Mouse (Mus musculus) spleen, adult 2 months (tissue): ENCODE measurements around the gene Gm10134. TPM values are rescaled to one million over a fixed set of nuclear protein-coding genes. Genes with fewer than 3 reads are reported as not detected.

Experiments used
- DNase-seq, 2 experiments: peaks; one replicate each; pipeline versions ENCODE4 v3.0.0 to v3.0.0-alpha.2; 2012 to 2021; ENCODE audit warnings: low spot score in 2 of 2, low read depth in 1 of 2
- H3K27ac ChIP-seq: fragments of 200-500 bp; 2 replicates; pipeline ENCODE4 v1.5.1; 2012; ENCODE audit warnings: low read length, inconsistent platforms; ENCODE audit not compliant: insufficient read depth
- H3K27me3 ChIP-seq: fragments of 200-500 bp; 2 replicates; pipeline ENCODE4 v1.6.1; 2012; ENCODE audit warnings: mild to moderate bottlenecking, moderate library complexity, low read length, inconsistent platforms; ENCODE audit not compliant: control insufficient read depth, insufficient read depth
- H3K36me3 ChIP-seq: fragments of 200-500 bp; 2 replicates; pipeline ENCODE4 v1.6.1; 2012; ENCODE audit warnings: mild to moderate bottlenecking, low read length, inconsistent platforms; ENCODE audit not compliant: control insufficient read depth, insufficient read depth
- H3K4me1 ChIP-seq: fragments of 200-500 bp; 2 replicates; pipeline ENCODE4 v1.6.1; 2011; ENCODE audit warnings: inconsistent platforms; ENCODE audit not compliant: control insufficient read depth, insufficient read depth, insufficient read length
- H3K4me3 ChIP-seq: fragments of 200-500 bp; 2 replicates; pipeline ENCODE4 v1.5.1; 2011; ENCODE audit warnings: mild to moderate bottlenecking, inconsistent platforms; ENCODE audit not compliant: insufficient read depth, insufficient read length; ENCODE audit errors: extremely low read depth
- CTCF ChIP-seq: fragments of 200-500 bp; IDR thresholded peaks from 2 replicates; pipeline ENCODE4 v1.5.1; 2011; ENCODE audit warnings: mild to moderate bottlenecking, inconsistent platforms; ENCODE audit not compliant: insufficient read depth, insufficient read length, insufficient replicate concordance; ENCODE audit errors: extremely low read depth
- POLR2A ChIP-seq: fragments of 200-500 bp; IDR thresholded peaks from 2 replicates; pipeline ENCODE4 v1.6.1; 2011; ENCODE audit warnings: low read depth, low read length, inconsistent platforms
- WGBS: fragments of 180-500 bp; shearing (Covaris S2); methylation state at CpG from one replicate; pipeline ENCODE4 v1.1.7; 2018; 5-methylcytosine and 5-hydroxymethylcytosine counted together
- polyA plus RNA-seq: library from polyadenylated mRNA; depleted of rRNA; stranded (reverse); fragments of >200 nt; gene quantifications from 2 replicates; pipeline ENCODE4 v1.2.3, GENCODE M21; 2012

Gene Gm10134
- polyA plus RNA-seq, 1 experiment, result 0.46 TPM

DNA sequence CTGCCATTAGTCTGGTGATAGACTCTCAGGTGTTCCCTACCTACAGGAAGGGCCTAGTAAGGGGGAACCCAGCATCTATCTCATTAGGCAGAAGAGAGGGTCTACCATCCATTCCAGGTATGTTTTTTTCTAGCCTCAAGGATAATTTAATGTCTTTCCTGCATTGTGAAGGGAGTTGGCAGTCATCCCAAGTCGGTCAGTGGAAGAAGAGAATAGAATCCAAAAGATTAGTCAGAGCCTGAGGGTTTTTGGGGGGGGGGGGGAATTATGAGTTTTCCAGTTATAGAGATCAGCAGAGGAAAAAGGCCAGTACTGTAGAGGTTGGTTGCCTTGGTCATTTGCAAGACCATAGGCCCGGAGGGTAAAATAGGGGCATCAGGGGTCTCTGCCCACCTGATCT lies 11.4 kb upstream of the Gm10134 start:
- no peaks in the 10 kb centered on the region for H3K27me3 ChIP-seq
- H3K36me3 ChIP-seq, result no peaks in the 10 kb centered on the region
- DNase-seq, result no peak
- TF ChIP-seq CTCF (no peak), POLR2A (no peak)
- 87% methylated on average over 2 of the region's 2 CpGs for WGBS
- no peak overlapping the region for H3K4me3 ChIP-seq
- H3K4me1 ChIP-seq, result no peaks in the 10 kb centered on the region; the same call in 1 of the 2 replicates
- no peak overlapping the region for H3K27ac ChIP-seq

DNA sequence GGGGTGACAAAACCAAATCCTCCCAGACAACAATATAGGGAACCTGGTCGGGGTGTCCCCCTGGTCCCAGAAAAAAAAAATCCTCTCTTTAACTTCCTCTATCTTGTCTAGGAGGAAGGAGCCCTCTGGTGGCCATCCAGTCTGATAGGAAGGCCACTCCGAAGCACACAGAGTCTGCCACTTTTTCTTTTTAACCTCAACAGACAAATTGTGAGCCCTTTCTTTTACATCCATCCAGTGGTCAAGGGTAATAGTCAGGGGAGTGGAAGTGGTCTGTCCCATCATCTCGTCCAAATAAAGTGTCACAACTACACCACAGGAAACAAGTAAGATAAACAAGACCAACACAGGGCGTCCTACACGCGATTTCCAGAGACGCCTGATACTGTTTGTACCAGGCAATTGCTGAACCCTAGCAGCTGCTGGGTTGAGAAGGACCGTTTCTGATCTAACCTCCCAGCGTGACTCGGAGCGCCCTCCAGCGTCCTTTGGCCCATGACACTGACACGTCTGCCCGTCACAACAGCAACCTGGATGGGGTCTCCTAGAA lies 10.6 kb upstream of the Gm10134 start:
- 69% methylated on average over 14 of the region's 14 CpGs for WGBS
- H3K36me3 ChIP-seq, result no peaks in the 10 kb centered on the region
- H3K27ac ChIP-seq, result no peak overlapping the region
- TF ChIP-seq CTCF (no peak), POLR2A (no peak)
- DNase-seq, result peak in 1 of 2 experiments; percentile 23
- no peak overlapping the region for H3K4me3 ChIP-seq
- H3K27me3 ChIP-seq, result no peaks in the 10 kb centered on the region
- H3K4me1 ChIP-seq, result no peaks in the 10 kb centered on the region; the same call in 1 of the 2 replicates

DNA sequence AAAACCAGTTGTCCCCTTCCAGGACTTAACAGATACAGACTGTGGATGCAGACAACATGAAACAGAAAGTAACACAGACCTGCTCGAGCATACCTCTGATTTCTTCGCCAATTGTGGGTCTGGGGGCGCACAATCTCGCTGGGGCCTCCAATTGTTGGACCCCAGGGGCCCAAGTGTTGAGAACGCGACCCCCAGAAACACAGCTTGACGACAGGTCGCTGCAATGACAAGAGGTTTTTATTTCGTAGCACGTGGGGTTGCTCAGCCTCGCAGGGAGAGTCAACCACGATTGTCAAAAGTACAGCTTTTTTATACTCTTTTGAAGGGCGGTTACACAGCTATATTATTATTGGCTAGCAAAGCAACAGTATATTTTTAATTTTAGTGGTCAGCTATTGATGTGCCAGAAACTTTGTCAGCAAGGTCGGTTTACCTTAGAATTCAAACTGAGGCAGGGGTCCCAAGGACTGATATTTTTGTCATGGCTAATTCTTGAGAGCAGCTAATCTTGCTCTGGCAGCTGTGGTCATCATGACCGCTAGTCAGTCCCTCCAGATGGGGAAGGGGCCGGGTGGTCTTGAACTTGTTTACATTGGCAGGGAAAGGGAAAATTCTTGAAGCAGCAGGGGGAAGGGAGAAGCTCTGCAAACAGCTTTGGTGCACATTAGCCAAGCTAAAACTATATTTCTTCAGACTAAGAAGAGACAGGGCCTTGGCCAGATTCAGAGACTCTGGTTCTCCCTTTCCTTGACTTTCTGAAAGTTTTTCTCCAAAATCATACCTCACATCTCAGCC lies 9.9 kb upstream of the Gm10134 start:
- TF ChIP-seq POLR2A, result no peak
- TF ChIP-seq CTCF, result no peak
- WGBS, result 85% methylated on average over 16 of the region's 16 CpGs
- H3K27ac ChIP-seq, result no peak overlapping the region
- H3K36me3 ChIP-seq, result no peaks in the 10 kb centered on the region
- H3K27me3 ChIP-seq, result no peaks in the 10 kb centered on the region
- no peak for DNase-seq
- no peaks in the 10 kb centered on the region; the same call in 1 of the 2 replicates for H3K4me1 ChIP-seq
- H3K4me3 ChIP-seq, result no peak overlapping the region

DNA sequence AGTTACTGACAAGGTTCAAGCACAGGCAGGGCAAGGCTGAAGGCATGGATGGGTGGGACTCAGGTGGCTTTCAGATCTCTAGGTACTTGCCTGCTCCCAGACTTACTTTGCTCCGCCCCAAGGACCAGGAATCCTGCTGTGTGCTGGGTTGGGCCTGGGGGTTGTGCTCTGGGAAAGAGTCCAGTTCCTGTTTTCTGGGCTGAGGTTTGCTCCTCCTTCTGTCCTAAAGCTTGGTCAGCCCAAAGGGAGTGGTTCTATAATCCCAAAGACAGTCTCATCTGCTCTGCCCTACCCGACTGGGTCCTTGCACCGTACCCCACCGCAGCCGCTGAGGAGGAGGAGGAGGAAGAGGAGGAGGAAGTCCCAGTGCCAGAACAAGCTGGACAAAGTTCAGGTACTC lies 9.2 kb upstream of the Gm10134 start, which contains the start of gene Gbgt1:
Gbgt1 (plus strand) TSS at position 221 of the 400 bp plus-strand sequence.
- H3K27ac ChIP-seq, result no peak within 1 kb of the TSS
- no peak for DNase-seq
- no peak for TF ChIP-seq CTCF
- no peak for TF ChIP-seq POLR2A
- H3K27me3 ChIP-seq, result no peaks in the 10 kb centered on the region
- no peaks in the 10 kb centered on the region for H3K36me3 ChIP-seq
- H3K4me1 ChIP-seq, result no peaks in the 10 kb centered on the region; the same call in 1 of the 2 replicates
- H3K4me3 ChIP-seq, result no peak within 1 kb of the TSS; the same call in 1 of the 2 replicates
- WGBS, result 87% methylated on average over 5 of the region's 5 CpGs

- no peak for DNase-seq
- H3K4me3 ChIP-seq, result no peak overlapping the region
- no peaks in the 10 kb centered on the region; the same call in 1 of the 2 replicates for H3K4me1 ChIP-seq
- H3K27ac ChIP-seq, result no peak overlapping the region
- H3K36me3 ChIP-seq, result no peaks in the 10 kb centered on the region
- no peak for TF ChIP-seq CTCF
- H3K27me3 ChIP-seq, result no peaks in the 10 kb centered on the region
- 84% methylated on average over 5 of the region's 5 CpGs for WGBS
Observed at GRCm38 (mm10) chr2:28497561-28497960, 8.3 kb upstream of the Gm10134 start.

DNA sequence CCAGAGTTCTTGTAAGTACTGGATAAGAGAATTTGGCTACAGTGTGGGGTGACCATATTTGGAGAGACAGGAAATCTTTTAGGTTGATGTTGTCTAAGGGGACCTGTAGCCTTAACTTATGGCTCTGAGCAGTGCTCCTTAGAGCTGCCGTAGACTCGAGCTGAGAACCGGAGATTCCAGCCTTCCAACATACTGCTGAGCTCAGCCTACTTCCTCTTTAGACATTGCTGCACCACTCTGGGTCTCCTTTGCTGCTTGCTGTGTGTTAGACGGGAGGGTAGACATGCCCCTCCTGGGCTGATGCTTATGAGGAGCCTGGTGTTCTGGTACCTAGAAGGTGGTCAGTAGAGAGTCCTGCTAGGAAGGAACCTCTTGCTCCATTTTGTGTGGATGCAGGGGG lies 7.5 kb upstream of the Gm10134 start:
- Histone ChIP-seq H3K27ac (no peak overlapping the region), H3K27me3 (no peaks in the 10 kb centered on the region), H3K36me3 (no peaks in the 10 kb centered on the region), H3K4me1 (no peaks in the 10 kb centered on the region; the same call in 1 of the 2 replicates), H3K4me3 (no peak overlapping the region)
- WGBS, result 37% methylated on average over 4 of the region's 4 CpGs
- TF ChIP-seq POLR2A, result no peak
- no peak for TF ChIP-seq CTCF
- no peak for DNase-seq

DNA sequence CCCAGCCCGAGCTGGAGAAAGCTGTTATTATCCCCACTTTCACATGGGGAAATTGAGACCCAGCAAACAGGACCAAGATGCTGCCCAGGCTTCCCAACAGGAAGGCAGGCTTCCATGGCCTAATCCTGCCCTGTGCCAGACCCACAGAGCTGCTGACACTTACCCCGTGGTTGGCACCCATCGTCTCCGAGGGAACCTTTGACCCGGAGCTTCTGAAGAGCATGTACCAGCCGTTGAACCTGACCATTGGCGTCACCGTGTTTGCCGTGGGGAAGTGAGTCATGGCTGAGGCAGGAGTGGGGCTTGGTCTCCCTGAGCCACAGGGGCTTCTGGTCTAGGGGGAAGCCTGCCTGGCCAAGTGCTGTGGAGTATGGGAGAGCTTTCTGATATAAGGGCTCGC lies 2.9 kb upstream of the Gm10134 start:
- H3K4me1 ChIP-seq, result no peaks in the 10 kb centered on the region
- no peaks in the 10 kb centered on the region for H3K27me3 ChIP-seq
- no peaks in the 10 kb centered on the region for H3K36me3 ChIP-seq
- no peak overlapping the region for H3K27ac ChIP-seq
- DNase-seq, result no peak
- 70% methylated on average over 10 of the region's 10 CpGs for WGBS
- H3K4me3 ChIP-seq, result no peak overlapping the region
- TF ChIP-seq POLR2A, result no peak
- TF ChIP-seq CTCF, result no peak
